Mouse (Mus musculus): ENCODE measurements around the gene Rps3a1. TPM values are rescaled to one million over a fixed set of nuclear protein-coding genes. Genes with fewer than 3 reads are reported as not detected.

The Rps3a1 gene
- polyA plus RNA-seq, 1 experiment = 18.2 TPM

DNA sequence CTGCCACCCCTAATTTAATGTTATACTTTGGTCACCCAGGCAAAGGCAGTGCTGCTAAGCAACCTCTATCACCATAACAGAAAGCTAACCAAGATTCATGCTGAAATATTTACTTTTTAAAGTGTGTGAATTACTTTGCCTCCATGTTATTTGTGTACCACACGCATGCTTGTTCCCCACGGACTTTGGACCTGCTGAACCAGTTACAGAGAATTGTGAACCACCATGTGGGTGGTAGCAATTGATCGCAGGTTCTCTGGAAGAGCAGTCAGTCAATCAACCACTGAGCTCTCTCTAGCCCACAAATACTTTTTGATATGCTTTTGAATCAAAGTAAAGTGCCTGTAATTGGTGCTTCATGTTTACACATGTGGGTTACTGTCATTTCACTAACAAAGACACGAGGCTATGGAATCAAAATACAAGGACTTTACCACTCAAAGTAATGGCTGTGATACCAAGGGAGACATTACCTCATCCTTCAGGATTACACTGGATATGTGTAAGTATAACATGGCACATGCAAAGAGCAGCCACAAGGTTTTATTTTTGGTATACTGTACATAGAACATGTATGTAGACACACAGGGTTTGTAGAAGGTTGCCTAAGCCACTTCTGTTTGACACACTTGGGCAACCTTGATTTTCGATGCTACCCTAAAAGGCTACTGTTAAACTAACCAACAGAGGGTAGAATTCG lies 7.4 kb downstream of the Rps3a1 start:
- no peak for TF ChIP-seq GATA1 (IDR thresholded peaks at IDR 0.05; ENCODE audit: low read length)

GRCm38 (mm10) chr3:86129757-86130156 lies 12.7 kb downstream of the Rps3a1 start:
- TF ChIP-seq GATA1 (IDR thresholded peaks at IDR 0.05; ENCODE audit: low read length) = no peak

- peak; percentile 67 for TF ChIP-seq GATA1 (IDR thresholded peaks at IDR 0.05; ENCODE audit: low read length)
These were observed 19.2 kb downstream of the Rps3a1 start for GRCm38 (mm10) chr3:86123251-86123746.

DNA sequence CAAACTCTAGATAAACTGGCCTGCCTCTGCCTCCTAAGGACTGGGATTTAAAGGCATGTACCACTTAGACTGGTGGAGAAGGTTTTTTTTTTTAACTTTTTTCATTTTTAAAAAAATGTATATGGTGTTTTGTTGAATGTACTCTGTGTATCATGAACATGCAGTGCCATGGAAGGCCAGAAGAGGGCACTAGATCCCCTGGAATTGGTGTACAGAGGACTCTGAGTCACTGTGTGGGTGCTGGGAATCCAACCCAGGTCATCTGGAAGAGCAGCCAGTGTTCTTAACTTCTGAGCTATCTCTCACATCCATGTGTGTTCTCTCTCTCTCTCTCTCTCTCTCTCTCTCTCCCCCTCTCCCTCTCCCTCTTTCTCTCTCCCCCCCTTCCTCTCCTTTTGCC lies 20.3 kb downstream of the Rps3a1 start:
- TF ChIP-seq GATA1 (IDR thresholded peaks at IDR 0.05; ENCODE audit: low read length) = no peak

GRCm38 (mm10) chr3:86119237-86119932 lies 23.1 kb downstream of the Rps3a1 start:
- TF ChIP-seq GATA1 (IDR thresholded peaks at IDR 0.05; ENCODE audit: low read length) = no peak

DNA sequence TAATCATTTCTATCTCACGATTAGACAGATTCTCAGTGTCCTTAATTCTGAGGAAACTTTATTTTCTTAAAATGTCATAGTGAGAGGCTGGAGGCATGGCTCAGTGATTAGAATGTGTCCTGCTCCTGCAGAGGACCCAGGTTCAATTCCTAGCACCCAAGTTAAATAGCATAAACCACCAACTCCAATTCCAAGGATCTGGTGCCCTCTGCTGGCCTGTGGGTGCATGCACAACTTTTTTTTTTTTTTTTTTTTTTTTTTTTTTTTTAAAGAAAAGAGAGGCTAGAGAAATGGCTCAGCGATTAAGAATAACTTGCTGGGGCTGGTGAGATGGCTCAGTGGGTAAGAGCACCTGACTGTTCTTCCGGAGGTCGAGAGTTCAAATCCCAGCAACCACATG lies 25.6 kb downstream of the Rps3a1 start:
- no peak for TF ChIP-seq GATA1 (IDR thresholded peaks at IDR 0.05; ENCODE audit: low read length)

GRCm38 (mm10) chr3:86114659-86115338 lies 27.7 kb downstream of the Rps3a1 start:
- TF ChIP-seq GATA1 (IDR thresholded peaks at IDR 0.05; ENCODE audit: low read length) = no peak

DNA sequence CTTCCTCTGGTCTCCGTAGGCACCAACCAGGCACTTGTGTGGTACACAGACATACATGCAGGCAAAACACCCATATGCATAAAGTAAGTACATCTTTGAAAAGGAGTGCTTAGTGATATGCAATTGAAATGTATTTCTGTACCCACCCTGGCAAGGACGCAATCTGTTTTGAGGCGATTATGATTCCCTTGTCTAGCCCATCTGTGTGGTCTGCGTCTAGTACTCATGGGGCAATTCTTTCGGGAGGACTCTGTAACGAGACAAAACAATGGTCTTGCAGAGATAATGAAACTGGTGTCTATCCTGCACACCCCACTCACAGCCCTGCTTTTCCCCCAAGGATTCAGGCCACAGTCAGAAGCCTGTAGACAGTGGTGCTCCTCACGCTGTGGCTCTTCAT lies 29.7 kb downstream of the Rps3a1 start:
- no peak for TF ChIP-seq GATA1 (IDR thresholded peaks at IDR 0.05; ENCODE audit: low read length)

DNA sequence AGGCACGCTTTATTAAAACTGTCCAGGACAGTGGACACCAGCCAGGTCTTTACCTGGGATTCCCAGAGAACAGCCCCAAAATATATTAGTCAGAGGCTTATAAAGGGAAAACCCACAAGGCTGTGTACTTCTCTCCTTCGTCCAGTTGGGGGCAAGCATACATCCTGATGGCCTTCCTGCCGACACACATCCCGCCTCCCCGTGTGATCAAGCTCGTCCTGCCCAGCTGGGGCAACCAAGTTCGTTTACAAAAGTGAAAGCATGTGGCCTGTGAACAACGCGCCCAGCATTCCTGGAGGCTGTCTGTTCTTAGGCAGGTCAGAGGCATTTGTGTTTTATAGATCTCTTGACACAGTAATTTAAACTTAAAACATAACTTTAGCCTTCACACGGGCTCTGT lies 32.4 kb downstream of the Rps3a1 start:
- TF ChIP-seq GATA1 (IDR thresholded peaks at IDR 0.05; ENCODE audit: low read length) = no peak

GRCm38 (mm10) chr3:86109099-86109498 lies 33.4 kb downstream of the Rps3a1 start:
- no peak for TF ChIP-seq GATA1 (IDR thresholded peaks at IDR 0.05; ENCODE audit: low read length)

GRCm38 (mm10) chr3:86108576-86108975 lies 33.9 kb downstream of the Rps3a1 start:
- TF ChIP-seq GATA1 (IDR thresholded peaks at IDR 0.05; ENCODE audit: low read length) = no peak

GRCm38 (mm10) chr3:86107637-86108539 lies 34.6 kb downstream of the Rps3a1 start:
- no peak for TF ChIP-seq GATA1 (IDR thresholded peaks at IDR 0.05; ENCODE audit: low read length)

DNA sequence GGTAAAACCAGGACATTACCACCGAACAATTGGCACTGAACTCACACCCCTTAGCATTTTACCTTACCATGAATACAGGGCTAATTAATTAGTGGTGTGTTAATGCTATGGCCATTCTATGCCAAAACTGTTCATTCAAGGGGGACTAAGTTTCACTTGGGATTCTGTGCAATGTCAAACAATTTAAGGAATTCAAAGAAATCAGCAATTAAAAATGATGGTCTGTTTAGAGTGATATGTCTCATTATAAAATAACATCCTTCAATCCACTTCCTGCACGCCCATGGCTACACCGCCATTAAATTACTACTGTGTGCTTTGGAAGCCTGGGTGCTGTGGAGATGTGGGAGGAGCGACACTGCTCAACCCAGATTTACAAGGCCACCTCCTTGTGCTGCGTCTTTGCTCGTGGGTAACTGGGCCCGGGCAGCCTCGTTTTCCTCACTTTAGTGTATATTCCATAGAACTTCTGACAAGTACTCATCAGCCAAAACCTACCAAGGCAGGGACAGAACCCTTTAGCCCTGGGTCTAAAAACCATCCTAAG lies 36.3 kb downstream of the Rps3a1 start:
- TF ChIP-seq GATA1 (IDR thresholded peaks at IDR 0.05; ENCODE audit: low read length) = no peak

- no peak for TF ChIP-seq GATA1 (IDR thresholded peaks at IDR 0.05; ENCODE audit: low read length)
These were observed 37.6 kb downstream of the Rps3a1 start for GRCm38 (mm10) chr3:86104909-86105308.
